Mouse (Mus musculus) brown adipose tissue, adult 24 weeks (tissue): ENCODE results near the gene Ica1. TPM values are rescaled to one million over a fixed set of nuclear protein-coding genes. Genes with fewer than 3 reads are reported as not detected.

Experiments
- H3K27ac ChIP-seq: fragments of 200-500 bp; replicated peaks from 2 replicates; pipeline ENCODE4 v1.5.1; 2012; ENCODE audit warnings: low read depth, mild to moderate bottlenecking, low read length
- H3K4me1 ChIP-seq: fragments of 200-500 bp; 2 replicates; pipeline ENCODE4 v1.6.1; 2012; ENCODE audit warnings: low read length, mixed read lengths; ENCODE audit not compliant: control insufficient read depth, insufficient read depth, insufficient read length
- H3K4me3 ChIP-seq: fragments of 200-500 bp; 2 replicates; pipeline ENCODE4 v1.5.1; 2012; ENCODE audit warnings: low read depth, mild to moderate bottlenecking, low read length, moderate library complexity; ENCODE audit not compliant: insufficient read depth
- polyA plus RNA-seq: library from polyadenylated mRNA; stranded (reverse); fragments of >200 nt; gene quantifications from 2 replicates; pipeline ENCODE4 v1.2.4, GENCODE M21; 2012; ENCODE audit not compliant: missing spikeins, insufficient read depth, insufficient read length

Ica1 gene
- polyA plus RNA-seq, 1 experiment: 5.5 TPM

DNA sequence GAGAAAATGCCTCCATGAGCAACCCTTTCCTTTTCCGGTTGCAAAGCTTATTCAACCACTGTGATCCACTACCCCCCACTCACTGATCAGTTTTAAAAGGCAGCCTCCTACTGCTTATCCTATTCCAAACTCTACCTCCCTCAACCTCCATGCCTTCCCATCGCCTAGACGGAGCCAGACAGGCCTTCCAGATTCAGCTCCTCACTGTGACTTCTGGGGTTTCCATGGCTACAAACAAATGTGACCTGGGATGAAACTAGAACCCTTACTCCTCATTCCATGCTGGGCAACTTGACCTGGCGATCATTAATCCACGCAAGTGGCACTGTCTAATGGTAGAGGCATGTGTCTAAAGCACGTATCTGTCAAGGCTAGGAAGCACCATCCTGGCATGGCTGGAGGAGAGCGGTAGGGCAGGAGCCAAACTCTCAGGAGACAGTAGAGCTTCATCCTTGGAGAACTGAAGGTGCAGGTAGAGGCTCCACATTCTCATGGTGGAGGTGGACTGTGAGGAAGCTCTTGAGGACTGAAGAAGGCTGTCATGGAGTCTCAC lies 149.5 kb downstream of the Ica1 start:
- Histone ChIP-seq H3K27ac (no peak overlapping the region), H3K4me3 (no peak overlapping the region), H3K4me1 (no peaks in the 10 kb centered on the region)

DNA sequence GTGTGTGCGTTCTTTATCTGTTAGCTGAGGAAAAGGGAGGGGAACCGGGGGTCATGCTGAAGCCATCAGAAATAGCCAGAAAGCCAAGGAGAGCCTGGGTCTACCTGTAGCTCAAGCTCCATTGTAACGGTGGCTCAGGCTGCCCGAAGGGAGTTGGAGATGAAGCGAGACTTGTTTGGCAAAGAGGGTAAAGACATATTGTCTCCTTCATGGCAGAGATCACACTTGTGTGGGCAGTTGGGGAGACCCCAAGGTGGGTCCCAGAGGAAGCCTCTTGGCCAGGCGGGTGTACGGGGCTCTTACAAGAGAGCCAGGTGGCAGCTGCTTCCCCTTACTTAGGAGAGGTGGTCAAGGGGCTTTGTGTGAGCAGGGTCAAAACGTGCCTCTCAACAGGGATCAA lies 150.1 kb downstream of the Ica1 start:
- no peak overlapping the region for H3K4me3 ChIP-seq
- H3K27ac ChIP-seq: no peak overlapping the region
- no peaks in the 10 kb centered on the region for H3K4me1 ChIP-seq

DNA sequence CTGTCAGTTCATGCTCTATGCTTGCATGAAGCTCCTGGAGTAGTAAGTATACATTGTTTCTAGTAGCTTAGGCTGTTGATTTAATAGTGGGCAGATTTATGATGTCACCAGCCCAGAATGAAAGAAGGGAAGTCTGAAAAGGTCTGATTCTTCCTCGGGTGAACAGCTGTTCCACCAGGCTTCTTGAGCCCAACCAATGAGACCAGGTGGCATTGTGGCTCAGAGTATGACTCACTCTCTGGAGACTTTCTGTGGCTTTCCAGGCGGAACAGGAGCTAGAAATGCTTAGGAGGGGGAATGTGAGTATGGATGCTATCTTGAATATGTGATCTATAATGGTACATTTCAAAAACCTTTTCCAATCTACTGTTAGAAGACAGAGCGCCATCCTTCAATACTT lies 155.2 kb downstream of the Ica1 start:
- Histone ChIP-seq H3K27ac (no peak overlapping the region), H3K4me3 (no peak overlapping the region)

DNA sequence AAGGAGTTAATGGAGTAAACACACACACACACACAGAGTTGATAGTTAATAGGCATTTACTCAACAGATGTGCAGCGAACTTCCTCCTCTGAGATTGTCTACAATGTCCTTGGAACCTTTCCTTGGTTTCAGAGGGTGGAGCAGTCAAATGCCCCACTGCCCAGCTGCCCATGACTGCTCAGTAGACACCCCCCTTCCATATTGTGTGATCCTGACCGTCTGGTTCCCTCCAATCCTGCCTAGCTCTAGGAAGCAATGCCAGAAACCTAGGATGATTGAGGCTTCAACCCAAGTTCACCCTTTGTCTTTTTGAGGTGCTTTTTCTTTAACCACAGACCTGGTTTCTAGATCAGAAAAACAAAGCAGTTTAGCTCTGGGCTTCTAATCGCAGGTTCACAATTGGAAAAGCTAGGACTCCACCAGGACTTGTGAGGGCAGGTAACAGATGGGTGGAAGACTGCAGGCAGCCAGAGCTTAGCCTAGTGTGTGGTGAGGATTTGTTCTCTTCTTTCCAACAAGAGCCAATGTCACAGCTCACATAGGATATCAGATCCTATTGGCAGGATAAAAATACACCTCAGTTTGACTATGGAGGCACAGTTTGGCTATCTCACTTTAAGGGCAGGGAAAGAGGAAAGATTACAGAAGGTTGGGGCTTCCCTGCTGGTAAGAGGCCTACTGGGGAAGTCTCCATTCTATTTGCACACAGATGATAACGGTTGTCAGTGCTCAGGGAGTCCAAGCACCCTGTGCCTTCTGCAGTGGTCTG lies 158.5 kb downstream of the Ica1 start:
- Histone ChIP-seq H3K27ac (no peak overlapping the region), H3K4me1 (no peaks in the 10 kb centered on the region), H3K4me3 (no peak overlapping the region)

More for the DNA sequence above, 155.2 kb downstream of the Ica1 start:
- H3K4me1 ChIP-seq: no peaks in the 10 kb centered on the region

DNA sequence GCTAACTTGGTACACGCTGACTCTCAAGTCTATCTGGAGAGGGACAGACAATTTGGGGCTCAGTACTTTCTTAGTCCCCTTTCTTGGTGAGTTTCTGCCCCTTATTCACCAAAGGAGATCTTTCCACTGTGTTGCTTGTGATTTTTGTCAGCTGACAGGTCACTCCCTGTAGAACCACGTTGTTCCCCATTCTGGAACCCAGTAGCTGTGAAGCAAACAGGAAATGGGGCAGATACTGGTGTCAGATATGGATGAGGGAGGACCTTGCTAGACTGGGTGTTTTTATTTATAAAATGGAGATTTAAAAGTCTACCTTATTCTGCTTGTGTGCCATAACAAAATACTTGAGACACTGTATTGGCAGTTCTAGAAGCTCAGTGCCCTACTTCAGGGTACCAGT lies 160.9 kb downstream of the Ica1 start:
- Histone ChIP-seq H3K27ac (no peak overlapping the region), H3K4me1 (no peaks in the 10 kb centered on the region), H3K4me3 (no peak overlapping the region)

DNA sequence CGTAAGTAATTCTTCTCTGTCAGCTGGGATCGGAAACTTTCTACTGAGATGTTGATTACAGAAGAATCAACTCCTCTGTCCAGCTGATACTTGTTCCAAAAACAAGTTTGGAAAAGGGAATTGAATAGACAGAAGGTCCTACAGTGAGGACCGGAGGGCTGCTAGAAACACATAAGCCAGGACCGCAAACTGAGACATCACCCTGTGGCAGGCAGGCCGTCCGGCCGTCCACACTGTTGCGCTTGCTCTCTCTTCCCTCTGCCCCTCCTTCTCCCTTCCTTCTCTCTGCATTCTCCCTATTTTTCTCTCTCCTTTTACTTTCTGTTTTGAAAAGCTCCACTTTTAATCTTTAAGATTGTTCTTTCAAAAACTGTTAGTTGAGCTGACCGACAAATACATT lies 186.6 kb downstream of the Ica1 start:
- Histone ChIP-seq H3K4me3 (no peak overlapping the region), H3K27ac (no peak overlapping the region), H3K4me1 (no peaks in the 10 kb centered on the region)

DNA sequence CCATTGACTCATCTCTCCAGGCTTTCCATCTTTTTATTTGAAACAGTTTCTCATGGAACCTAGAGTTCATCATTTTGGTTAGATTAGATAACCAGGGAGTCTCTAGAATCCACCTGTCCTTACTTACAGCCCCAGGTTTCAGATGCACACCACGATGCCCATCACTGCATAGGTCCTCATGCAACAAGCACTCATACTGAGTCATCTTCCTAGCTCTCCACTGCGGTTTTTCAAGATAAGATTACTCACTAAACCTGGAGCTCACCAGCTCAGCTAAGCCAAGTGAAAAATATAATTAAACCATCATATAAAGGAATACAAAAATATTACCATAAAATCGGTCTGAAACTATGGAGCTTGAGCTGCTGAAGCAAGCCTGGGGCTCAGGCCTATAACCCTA lies 194.4 kb downstream of the Ica1 start:
- H3K4me1 ChIP-seq: no peaks in the 10 kb centered on the region
- H3K27ac ChIP-seq: no peak overlapping the region
- no peak overlapping the region for H3K4me3 ChIP-seq

DNA sequence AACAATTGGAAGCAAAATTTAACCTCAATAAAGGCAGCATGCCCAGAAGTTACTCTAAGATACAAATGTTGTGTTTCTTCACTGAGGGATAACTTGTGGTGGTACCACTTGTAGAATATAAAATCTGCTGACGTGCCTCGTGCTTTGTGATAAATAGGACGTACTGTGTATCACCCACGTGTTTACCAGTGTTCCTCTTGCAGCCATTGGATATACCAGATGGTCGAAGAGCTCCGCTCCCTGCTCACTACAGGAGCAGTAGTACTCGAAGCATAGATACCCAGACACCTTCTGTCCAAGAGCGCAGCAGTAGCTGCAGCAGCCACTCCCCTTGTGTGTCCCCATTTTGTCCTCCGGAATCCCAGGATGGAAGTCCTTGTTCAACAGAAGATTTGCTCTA lies 195.9 kb downstream of the Ica1 start:
- Histone ChIP-seq H3K27ac (no peak overlapping the region), H3K4me1 (no peaks in the 10 kb centered on the region), H3K4me3 (no peak overlapping the region)

Other genes with a start within 250 kb of the Ica1 start
- not detected in 2 replicates for gene Nxph1, start 169.9 kb upstream of the Ica1 start, polyA plus RNA-seq